Mouse (Mus musculus) intestine, postnatal 0 days (tissue): Measurements from ENCODE around the gene Npw. TPM values are rescaled to one million over a fixed set of nuclear protein-coding genes. Genes with fewer than 3 reads are reported as not detected.
A peak's percentile ranks its signal among the peaks of the same experiment; 100 is the strongest.
"Not testable (repeated sequence)": the region's sequence is repeated elsewhere in the genome, so short reads cannot be mapped to it uniquely, and the experiment has no call there.

ENCODE experiments used
- ATAC-seq: fragments of 200-750 bp; cut with Nextera tagmentation; 2 replicates; pipeline ENCODE4 v1.8.0; 2017; ENCODE audit warnings: mild to moderate bottlenecking, moderate TSS enrichment, moderate library complexity
- H3K27ac ChIP-seq: fragments of 300-500 bp; sonication (generic); 2 replicates; pipeline ENCODE4 v1.5.1; 2014; ENCODE audit warnings: mild to moderate bottlenecking, low read depth, low read length, moderate library complexity
- H3K27me3 ChIP-seq: fragments of 300-500 bp; sonication (generic); replicated peaks from 2 replicates; pipeline ENCODE4 v1.6.1; 2014; ENCODE audit warnings: low read length, mixed read lengths; ENCODE audit not compliant: control insufficient read depth, insufficient read depth
- H3K36me3 ChIP-seq: fragments of 300-500 bp; sonication (generic); 2 replicates; pipeline ENCODE4 v1.6.1; 2014; ENCODE audit warnings: mild to moderate bottlenecking, moderate library complexity; ENCODE audit not compliant: control insufficient read depth, insufficient read depth
- H3K4me1 ChIP-seq: fragments of 300-500 bp; sonication (generic); replicated peaks from 2 replicates; pipeline ENCODE4 v1.6.1; 2014; ENCODE audit warnings: antibody characterized with exemption, low read length, mixed read lengths; ENCODE audit not compliant: control insufficient read depth, insufficient read depth
- H3K4me2 ChIP-seq: fragments of 300-500 bp; sonication (generic); replicated peaks from 2 replicates; pipeline ENCODE4 v1.6.1; 2014; ENCODE audit warnings: low read depth, mild to moderate bottlenecking, moderate library complexity
- H3K4me3 ChIP-seq: fragments of 300-500 bp; sonication (generic); 2 replicates; pipeline ENCODE4 v1.5.1; 2014; ENCODE audit warnings: low read depth, low read length
- H3K9ac ChIP-seq: fragments of 300-500 bp; sonication (generic); 2 replicates; pipeline ENCODE4 v1.6.1; 2014; ENCODE audit warnings: mild to moderate bottlenecking, low read depth, low read length
- H3K9me3 ChIP-seq: fragments of 300-500 bp; sonication (generic); 2 replicates; pipeline ENCODE4 v1.6.1; 2016; ENCODE audit warnings: mixed run types; ENCODE audit not compliant: control insufficient read depth
- CTCF ChIP-seq: sonication (generic); IDR thresholded peaks from 2 replicates; pipeline ENCODE4 v1.5.1; 2016; ENCODE audit warnings: low read depth, mild to moderate bottlenecking, control low read depth, antibody characterized with exemption, moderate library complexity
- WGBS: fragments of 180-500 bp; shearing (Covaris S2); extraction: QIAGEN DNeasy Blood & Tissue Kit; methylation state at CpG from one replicate; pipeline ENCODE4 v1.1.7; 2014; 5-methylcytosine and 5-hydroxymethylcytosine counted together
- polyA plus RNA-seq: library from polyadenylated mRNA; unstranded; fragments of >200 nt; fragmentation: Nextera tagmentation; extraction: Ambion mirVana; gene quantifications from 2 replicates; pipeline ENCODE4 v1.2.1, GENCODE M21; 2015

The Npw gene
- polyA plus RNA-seq, 1 experiment from 2014 or later = 0.20 TPM

DNA sequence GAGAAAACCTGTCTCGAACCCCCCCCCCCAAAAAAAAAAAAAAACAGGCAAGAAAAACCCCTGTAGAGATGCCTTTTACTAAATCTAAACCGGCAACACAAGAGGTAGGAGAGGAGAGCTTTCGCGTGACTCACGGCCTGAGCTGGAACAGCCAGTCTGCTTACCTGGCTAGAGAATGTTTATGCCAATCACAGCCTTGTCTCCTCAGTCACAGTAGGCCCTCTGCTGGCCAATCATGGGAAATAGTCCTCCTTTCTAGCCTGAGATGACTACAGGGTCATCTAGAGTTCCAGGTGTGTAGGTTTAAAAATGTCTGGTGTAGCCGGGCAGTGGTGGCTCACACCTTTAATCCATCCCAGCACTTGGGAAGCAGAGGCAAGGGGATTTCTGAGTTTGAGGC, 9.2 kb upstream of the Npw start:
- WGBS = 17% methylated on average over 6 of the region's 6 CpGs
- H3K9me3 ChIP-seq = no peaks in the 10 kb centered on the region
- no peaks in the 10 kb centered on the region for H3K27me3 ChIP-seq
- H3K27ac ChIP-seq = no peak overlapping the region
- TF ChIP-seq CTCF = peak; percentile 86
- ATAC-seq = peak; percentile 25
- H3K4me3 ChIP-seq = no peak overlapping the region
- no peak overlapping the region for H3K4me2 ChIP-seq
- H3K9ac ChIP-seq = no peak overlapping the region
- no peaks in the 10 kb centered on the region for H3K36me3 ChIP-seq
- peaks cover 16% of the 10 kb centered on the region for H3K4me1 ChIP-seq

- H3K4me3 ChIP-seq, ATAC-seq, H3K9me3 ChIP-seq, H3K9ac ChIP-seq, H3K27me3 ChIP-seq, H3K36me3 ChIP-seq, H3K4me2 ChIP-seq, H3K27ac ChIP-seq: not testable (repeated sequence)
- 53% methylated on average over 7 of the region's 7 CpGs for WGBS
- peaks cover 16% of the 10 kb centered on the region for H3K4me1 ChIP-seq
Observed at GRCm38 (mm10) chr17:24667011-24667410, 8.8 kb upstream of the Npw start.

DNA sequence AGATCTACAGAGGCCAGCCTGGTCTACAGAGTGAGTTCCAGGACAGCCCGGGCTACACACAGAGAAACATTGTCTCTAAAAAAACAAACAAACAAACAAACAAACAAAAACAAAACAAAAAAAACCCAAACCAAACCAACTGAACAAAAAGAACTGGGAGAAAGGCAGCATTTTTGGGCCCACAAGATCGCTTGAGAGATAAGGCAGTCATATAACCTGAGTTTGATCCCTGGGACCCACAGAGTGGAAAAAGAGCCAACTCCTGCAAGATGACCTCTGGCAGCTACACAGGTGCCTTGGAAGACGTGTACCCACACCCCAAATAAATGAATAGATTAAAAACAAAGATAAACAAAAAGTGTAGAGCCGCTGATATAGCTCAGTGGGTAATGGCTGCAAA, 3.3 kb downstream of the Npw start:
- Histone ChIP-seq H3K4me1 (0 out of 2 replicates have a peak, but pooled peaks cover under 1% of the 10 kb centered on the region), H3K9ac (no peak overlapping the region), H3K4me3 (no peak overlapping the region), H3K4me2 (no peak overlapping the region), H3K9me3 (no peaks in the 10 kb centered on the region), H3K27me3 (peaks cover 28% of the 10 kb centered on the region), H3K36me3 (no peaks in the 10 kb centered on the region), H3K27ac (no peak overlapping the region)
- WGBS = 59% methylated on average over 4 of the region's 4 CpGs
- ATAC-seq = no peak
- TF ChIP-seq CTCF = no peak

- TF ChIP-seq CTCF = peak; percentile 96
- ATAC-seq = peak; percentile 45; the same call in 1 of the 2 replicates
- 0 out of 2 replicates have a peak overlapping the region, but pooled peaks have one; percentile 4 for H3K4me3 ChIP-seq
- no peaks in the 10 kb centered on the region for H3K9me3 ChIP-seq
- no peak overlapping the region for H3K27ac ChIP-seq
- 0 out of 2 replicates have a peak, but pooled peaks cover 4% of the 10 kb centered on the region for H3K4me1 ChIP-seq
- WGBS = 4% methylated on average over 19 of the region's 19 CpGs
- no peak overlapping the region for H3K9ac ChIP-seq
- no peaks in the 10 kb centered on the region for H3K36me3 ChIP-seq
- peaks cover 27% of the 10 kb centered on the region for H3K27me3 ChIP-seq
- H3K4me2 ChIP-seq = peak overlapping the region; percentile 53
Observed at GRCm38 (mm10) chr17:24653967-24654710, 4.1 kb downstream of the Npw start.

DNA sequence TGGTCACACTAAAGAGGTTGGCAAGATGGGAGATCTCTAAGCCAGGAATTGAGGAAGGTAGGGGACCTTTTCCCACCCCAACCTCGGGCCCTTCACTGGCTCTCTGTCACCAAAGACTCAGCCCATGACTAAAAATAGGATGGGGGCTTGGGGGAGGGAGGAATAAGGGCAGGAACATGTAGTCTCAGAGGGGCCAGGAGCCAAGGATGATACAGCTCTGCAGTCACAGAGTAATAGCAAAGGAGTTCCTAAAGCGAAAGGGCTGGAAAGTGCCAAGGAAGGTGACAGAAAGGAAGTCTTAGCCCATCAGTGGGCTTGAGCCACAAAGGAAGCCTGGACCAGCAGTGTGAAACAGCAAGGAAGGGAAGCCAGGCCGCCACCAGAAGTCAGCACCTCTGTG, 6.4 kb downstream of the Npw start:
- Histone ChIP-seq H3K4me1 (0 out of 2 replicates have a peak, but pooled peaks cover 4% of the 10 kb centered on the region), H3K4me2 (no peak overlapping the region), H3K4me3 (no peak overlapping the region), H3K9me3 (no peaks in the 10 kb centered on the region), H3K36me3 (no peaks in the 10 kb centered on the region; the same call in 1 of the 2 replicates), H3K27me3 (peaks cover 6% of the 10 kb centered on the region; the same call in 1 of the 2 replicates), H3K9ac (no peak overlapping the region), H3K27ac (no peak overlapping the region)
- 65% methylated on average over 3 of the region's 3 CpGs for WGBS
- TF ChIP-seq CTCF = no peak
- ATAC-seq = no peak

GRCm38 (mm10) chr17:24650766-24651165, 7.5 kb downstream of the Npw start:
- no peak for TF ChIP-seq CTCF
- peak overlapping the region; percentile 71; the same call in 1 of the 2 replicates for H3K4me3 ChIP-seq
- peaks cover 3% of the 10 kb centered on the region; the same call in 1 of the 2 replicates for H3K27me3 ChIP-seq
- H3K9me3 ChIP-seq = no peaks in the 10 kb centered on the region
- H3K4me1 ChIP-seq = 0 out of 2 replicates have a peak, but pooled peaks cover 4% of the 10 kb centered on the region
- H3K36me3 ChIP-seq = no peaks in the 10 kb centered on the region; the same call in 1 of the 2 replicates
- H3K27ac ChIP-seq = no peak overlapping the region
- 76% methylated on average over 4 of the region's 4 CpGs for WGBS
- no peak for ATAC-seq
- H3K9ac ChIP-seq = 0 out of 2 replicates have a peak overlapping the region, but pooled peaks have one; percentile 72
- H3K4me2 ChIP-seq = peak overlapping the region; percentile 97
